Mouse (Mus musculus): ENCODE measurements around the gene Lyrm7. TPM values are rescaled to one million over a fixed set of nuclear protein-coding genes. Genes with fewer than 3 reads are reported as not detected.

The Lyrm7 gene
- polyA plus RNA-seq (2015; fragmentation: Illumina TruSeq; extraction: RNeasy Lipid Tissue Mini Kit (QIAGEN cat#74804); ENCODE audit: low read depth, low replicate concordance), result 12.6 TPM

GRCm38 (mm10) chr11:54860256-54861038 is at the start of gene Lyrm7:
Gene Lyrm7 (minus strand): TSS chr11:54860916.

GRCm38 (mm10) chr11:54902333-54903323 is 41.9 kb upstream of the Lyrm7 start, which contains the start of gene Gpx3:
Gene Gpx3 (plus strand): TSS chr11:54902453.

GRCm38 (mm10) chr11:54866119-54867048 is 5.7 kb upstream of the Lyrm7 start, which contains the start of gene Hint1:
Gene Hint1 (plus strand): TSS chr11:54866383.

GRCm38 (mm10) chr11:54787488-54788474 is 72.9 kb downstream of the Lyrm7 start, which contains the start of gene Cdc42se2:
Gene Cdc42se2 (minus strand): TSS chr11:54787675.

Other genes with a start within 250 kb of the Lyrm7 start
- gene Cdc42se2, start 73.2 kb downstream of the Lyrm7 start, polyA plus RNA-seq (2015; fragmentation: Illumina TruSeq; extraction: RNeasy Lipid Tissue Mini Kit (QIAGEN cat#74804); ENCODE audit: low read depth, low replicate concordance), result 130 TPM
- gene Hint1, start 5.5 kb upstream of the Lyrm7 start, polyA plus RNA-seq (2015; fragmentation: Illumina TruSeq; extraction: RNeasy Lipid Tissue Mini Kit (QIAGEN cat#74804); ENCODE audit: low read depth, low replicate concordance), result 640 TPM
- gene Gpx3, start 41.5 kb upstream of the Lyrm7 start, polyA plus RNA-seq (2015; fragmentation: Illumina TruSeq; extraction: RNeasy Lipid Tissue Mini Kit (QIAGEN cat#74804); ENCODE audit: low read depth, low replicate concordance), result 14.7 TPM
- gene Tnip1, start 102.0 kb upstream of the Lyrm7 start, polyA plus RNA-seq (2015; fragmentation: Illumina TruSeq; extraction: RNeasy Lipid Tissue Mini Kit (QIAGEN cat#74804); ENCODE audit: low read depth, low replicate concordance), result 22.3 TPM
- 91.8 TPM for gene Anxa6, start 172.5 kb upstream of the Lyrm7 start, polyA plus RNA-seq (2015; fragmentation: Illumina TruSeq; extraction: RNeasy Lipid Tissue Mini Kit (QIAGEN cat#74804); ENCODE audit: low read depth, low replicate concordance)
- 0.77 TPM for gene Ccdc69, start 217.2 kb upstream of the Lyrm7 start, polyA plus RNA-seq (2015; fragmentation: Illumina TruSeq; extraction: RNeasy Lipid Tissue Mini Kit (QIAGEN cat#74804); ENCODE audit: low read depth, low replicate concordance)
- 33.9 TPM for gene Gm2a, start 237.2 kb upstream of the Lyrm7 start, polyA plus RNA-seq (2015; fragmentation: Illumina TruSeq; extraction: RNeasy Lipid Tissue Mini Kit (QIAGEN cat#74804); ENCODE audit: low read depth, low replicate concordance)

All from brain, adult 10 weeks (tissue).